In genomic region chr5:35717946-35718345, GRCm38 (mm10) we compare ENCODE assay signal across 8 mouse cellular contexts. TPM values are rescaled to one million over a fixed set of nuclear protein-coding genes. Genes with fewer than 3 reads are reported as not detected.
DNase-seq lines count a peak whose midpoint lies in the region; ATAC-seq and TF ChIP-seq lines count a peak whose summit lies in the region.

No protein-coding gene starts in this region.

- H3K4me1 ChIP-seq in midbrain, embryonic 14.5 days (ENCODE audit: control insufficient read depth, insufficient read depth, low read length) = no peaks in the 10 kb centered on the region
- no peaks in the 10 kb centered on the region for H3K4me1 ChIP-seq in midbrain, embryonic 15.5 days
- peaks cover 28% of the 10 kb centered on the region for H3K4me1 ChIP-seq in kidney, embryonic 15.5 days
- peaks cover 0 to 8% of the 10 kb centered on the region in 2 experiments; a peak in 2 of 4 replicates for H3K4me1 ChIP-seq in liver, embryonic 14.5 days (replicated peaks; ENCODE audit: control insufficient read depth in 2 of 2, insufficient read depth in 2 of 2, low read length in 1 of 2)
- H3K4me1 ChIP-seq in stomach, embryonic 14.5 days (ENCODE audit: control insufficient read depth, insufficient read depth, low read length) = 0 out of 2 replicates have a peak, but pooled peaks cover 7% of the 10 kb centered on the region
- H3K4me1 ChIP-seq in forebrain, embryonic 12.5 days = no peaks in the 10 kb centered on the region

- no peak overlapping the region for H3K4me3 ChIP-seq in midbrain, embryonic 14.5 days (replicated peaks; ENCODE audit: low read depth, low read length)
- H3K4me3 ChIP-seq in midbrain, embryonic 15.5 days = no peak overlapping the region
- H3K4me3 ChIP-seq in kidney, embryonic 15.5 days (replicated peaks) = no peak overlapping the region
- no peak overlapping the region for H3K4me3 ChIP-seq in liver, embryonic 14.5 days (ENCODE audit: insufficient read depth in 1 of 2, low read depth in 2 of 2, low read length in 2 of 2)
- H3K4me3 ChIP-seq in stomach, embryonic 14.5 days (ENCODE audit: low read depth, low read length) = no peak overlapping the region
- no peak overlapping the region for H3K4me3 ChIP-seq in forebrain, embryonic 12.5 days (replicated peaks)

- H3K9me3 ChIP-seq in midbrain, embryonic 14.5 days (ENCODE audit: control insufficient read depth, low read length) = no peaks in the 10 kb centered on the region
- no peaks in the 10 kb centered on the region for H3K9me3 ChIP-seq in midbrain, embryonic 15.5 days
- H3K9me3 ChIP-seq in kidney, embryonic 15.5 days (replicated peaks) = no peaks in the 10 kb centered on the region
- H3K9me3 ChIP-seq in liver, embryonic 14.5 days (ENCODE audit: control insufficient read depth, low read length) = no peaks in the 10 kb centered on the region
- H3K9me3 ChIP-seq in stomach, embryonic 14.5 days (ENCODE audit: control insufficient read depth, low read depth, low read length) = no peaks in the 10 kb centered on the region
- H3K9me3 ChIP-seq in forebrain, embryonic 12.5 days = no peaks in the 10 kb centered on the region

- 62% methylated on average over 4 of the region's 4 CpGs for WGBS in midbrain, embryonic 14.5 days
- WGBS in midbrain, embryonic 15.5 days = 61% methylated on average over 4 of the region's 4 CpGs
- WGBS in kidney, embryonic 15.5 days = 36% methylated on average over 4 of the region's 4 CpGs
- WGBS in liver, embryonic 14.5 days (ENCODE audit: insufficient replicate concordance) = 50% methylated on average over 4 of the region's 4 CpGs
- 31% methylated on average over 4 of the region's 4 CpGs for WGBS in stomach, embryonic 14.5 days
- WGBS in forebrain, embryonic 12.5 days = 67% methylated on average over 4 of the region's 4 CpGs

- no peak overlapping the region for H3K9ac ChIP-seq in midbrain, embryonic 14.5 days (replicated peaks; ENCODE audit: low read length)
- no peak overlapping the region for H3K9ac ChIP-seq in midbrain, embryonic 15.5 days
- H3K9ac ChIP-seq in kidney, embryonic 15.5 days = no peak overlapping the region
- no peak overlapping the region for H3K9ac ChIP-seq in liver, embryonic 14.5 days (replicated peaks)
- H3K9ac ChIP-seq in stomach, embryonic 14.5 days (replicated peaks; ENCODE audit: low read depth, low read length) = no peak overlapping the region
- no peak overlapping the region for H3K9ac ChIP-seq in forebrain, embryonic 12.5 days

- peak; percentile 39 for TF ChIP-seq CTCF in liver, embryonic 14.5 days (IDR thresholded peaks at IDR 0.05; ENCODE audit: low read depth)

- DNase-seq in midbrain, embryonic 14.5 days = peak; percentile 35
- DNase-seq in ZHBTc4 (ENCODE audit: low read depth, low spot score) = peak; percentile 99
- peak; percentile 16 to 33 for DNase-seq in cerebellum, postnatal 36 days
- no peak for DNase-seq in liver, embryonic 14.5 days (ENCODE audit: low read depth in 3 of 3, low spot score in 3 of 3)

- no peak overlapping the region for H3K27ac ChIP-seq in midbrain, embryonic 14.5 days (replicated peaks; ENCODE audit: low read depth, low read length)
- no peak overlapping the region for H3K27ac ChIP-seq in midbrain, embryonic 15.5 days
- peak overlapping the region; percentile 29; the same call in 1 of the 2 replicates for H3K27ac ChIP-seq in kidney, embryonic 15.5 days
- no peak overlapping the region for H3K27ac ChIP-seq in liver, embryonic 14.5 days
- H3K27ac ChIP-seq in stomach, embryonic 14.5 days (ENCODE audit: low read length) = no peak overlapping the region
- no peak overlapping the region for H3K27ac ChIP-seq in forebrain, embryonic 12.5 days

- TF ChIP-seq EP300 in liver, embryonic 14.5 days (IDR thresholded peaks at IDR 0.05; ENCODE audit: low read depth) = no peak

- H3K36me3 ChIP-seq in midbrain, embryonic 14.5 days (ENCODE audit: control insufficient read depth, insufficient read depth, low read length) = no peaks in the 10 kb centered on the region
- no peaks in the 10 kb centered on the region for H3K36me3 ChIP-seq in midbrain, embryonic 15.5 days (replicated peaks)
- H3K36me3 ChIP-seq in kidney, embryonic 15.5 days = peaks cover 8% of the 10 kb centered on the region
- H3K36me3 ChIP-seq in liver, embryonic 14.5 days (replicated peaks; ENCODE audit: control insufficient read depth, insufficient read depth, low read depth) = no peaks in the 10 kb centered on the region
- H3K36me3 ChIP-seq in stomach, embryonic 14.5 days (ENCODE audit: control insufficient read depth, insufficient read depth, low read length) = no peaks in the 10 kb centered on the region
- H3K36me3 ChIP-seq in forebrain, embryonic 12.5 days (replicated peaks) = no peaks in the 10 kb centered on the region

- no peak overlapping the region for H3K4me2 ChIP-seq in midbrain, embryonic 14.5 days (ENCODE audit: low read length)
- no peak overlapping the region for H3K4me2 ChIP-seq in midbrain, embryonic 15.5 days
- no peak overlapping the region for H3K4me2 ChIP-seq in kidney, embryonic 15.5 days
- H3K4me2 ChIP-seq in liver, embryonic 14.5 days (ENCODE audit: low read depth) = no peak overlapping the region
- no peak overlapping the region for H3K4me2 ChIP-seq in stomach, embryonic 14.5 days (replicated peaks; ENCODE audit: low read depth, low read length)
- H3K4me2 ChIP-seq in forebrain, embryonic 12.5 days = no peak overlapping the region

- no peaks in the 10 kb centered on the region for H3K27me3 ChIP-seq in midbrain, embryonic 14.5 days (ENCODE audit: control insufficient read depth, insufficient read depth, low read length)
- no peaks in the 10 kb centered on the region for H3K27me3 ChIP-seq in midbrain, embryonic 15.5 days (replicated peaks)
- H3K27me3 ChIP-seq in kidney, embryonic 15.5 days = no peaks in the 10 kb centered on the region
- H3K27me3 ChIP-seq in liver, embryonic 14.5 days (ENCODE audit: control insufficient read depth, insufficient read depth, low read length) = no peaks in the 10 kb centered on the region
- no peaks in the 10 kb centered on the region for H3K27me3 ChIP-seq in stomach, embryonic 14.5 days (ENCODE audit: control insufficient read depth, insufficient read depth, low read length)
- no peaks in the 10 kb centered on the region for H3K27me3 ChIP-seq in forebrain, embryonic 12.5 days

- ATAC-seq in midbrain, embryonic 14.5 days (ENCODE audit: low FRiP score, low TSS enrichment) = no peak
- no peak for ATAC-seq in midbrain, embryonic 15.5 days (replicated peaks)
- peak; percentile 64; the same call in 1 of the 2 replicates for ATAC-seq in kidney, embryonic 15.5 days (replicated peaks; ENCODE audit: low FRiP score)
- no peak for ATAC-seq in liver, embryonic 14.5 days (ENCODE audit: insufficient read depth)
- ATAC-seq in stomach, embryonic 14.5 days (ENCODE audit: insufficient number of reproducible peaks, insufficient read depth, low FRiP score, low read depth) = peak; percentile 12; the same call in 1 of the 2 replicates
- no peak for ATAC-seq in forebrain, embryonic 12.5 days (ENCODE audit: low FRiP score)

RNA-seq across cellular contexts. Expression of gene Sh3tc1, which starts 21.8 kb away (rescaled TPM):
- polyA plus RNA-seq in midbrain, embryonic 14.5 days (2014; fragmentation: Nextera tagmentation; extraction: Ambion mirVana) = 1.7 and 2.2 TPM in 2 replicates
- 2.5 and 3.5 TPM in 2 replicates for polyA plus RNA-seq in midbrain, embryonic 15.5 days (2015; fragmentation: Nextera tagmentation; extraction: Ambion mirVana)
- 16.6 and 20.4 TPM in 2 replicates for polyA plus RNA-seq in kidney, embryonic 15.5 days (2015; fragmentation: Nextera tagmentation; extraction: Ambion mirVana)
- polyA plus RNA-seq in liver, embryonic 14.5 days (2012; rRNA removed) = 0.93 and 0.98 TPM in 2 replicates
- polyA plus RNA-seq in liver, embryonic 14.5 days (2014; fragmentation: Nextera tagmentation; extraction: Ambion mirVana) = 1.5 and 1.8 TPM in 2 replicates
- polyA plus RNA-seq in stomach, embryonic 14.5 days (2014; fragmentation: Nextera tagmentation; extraction: Ambion mirVana) = 2.9 and 3.2 TPM in 2 replicates
- polyA plus RNA-seq in forebrain, embryonic 12.5 days (2016; fragmentation: Nextera tagmentation; extraction: Ambion mirVana) = 3.0 and 4.0 TPM in 2 replicates

RNA-seq across cellular contexts. Expression of gene Htra3, which starts 38.4 kb away (rescaled TPM):
- 11.2 and 11.4 TPM in 2 replicates for polyA plus RNA-seq in midbrain, embryonic 14.5 days (2014; fragmentation: Nextera tagmentation; extraction: Ambion mirVana)
- 14.9 and 15.2 TPM in 2 replicates for polyA plus RNA-seq in midbrain, embryonic 15.5 days (2015; fragmentation: Nextera tagmentation; extraction: Ambion mirVana)
- polyA plus RNA-seq in kidney, embryonic 15.5 days (2015; fragmentation: Nextera tagmentation; extraction: Ambion mirVana) = 16.1 and 16.4 TPM in 2 replicates
- polyA plus RNA-seq in liver, embryonic 14.5 days (2012; rRNA removed) = 0.46 and 0.80 TPM in 2 replicates
- polyA plus RNA-seq in liver, embryonic 14.5 days (2014; fragmentation: Nextera tagmentation; extraction: Ambion mirVana) = 0.99 and 1.5 TPM in 2 replicates
- 52.2 and 54.7 TPM in 2 replicates for polyA plus RNA-seq in stomach, embryonic 14.5 days (2014; fragmentation: Nextera tagmentation; extraction: Ambion mirVana)
- polyA plus RNA-seq in forebrain, embryonic 12.5 days (2016; fragmentation: Nextera tagmentation; extraction: Ambion mirVana) = 5.9 and 8.2 TPM in 2 replicates

RNA-seq across cellular contexts. Expression of gene Ablim2, which starts 39.7 kb away (rescaled TPM):
- 9.6 and 13.9 TPM in 2 replicates for polyA plus RNA-seq in midbrain, embryonic 14.5 days (2014; fragmentation: Nextera tagmentation; extraction: Ambion mirVana)
- 21.3 and 25.7 TPM in 2 replicates for polyA plus RNA-seq in midbrain, embryonic 15.5 days (2015; fragmentation: Nextera tagmentation; extraction: Ambion mirVana)
- polyA plus RNA-seq in kidney, embryonic 15.5 days (2015; fragmentation: Nextera tagmentation; extraction: Ambion mirVana) = 1.7 and 2.7 TPM in 2 replicates
- 0.10 and 0.16 TPM in 2 replicates for polyA plus RNA-seq in liver, embryonic 14.5 days (2012; rRNA removed)
- 0.13 TPM in 1 of 2 replicates, not detected in the other for polyA plus RNA-seq in liver, embryonic 14.5 days (2014; fragmentation: Nextera tagmentation; extraction: Ambion mirVana)
- polyA plus RNA-seq in stomach, embryonic 14.5 days (2014; fragmentation: Nextera tagmentation; extraction: Ambion mirVana) = 1.3 and 3.2 TPM in 2 replicates
- polyA plus RNA-seq in forebrain, embryonic 12.5 days (2016; fragmentation: Nextera tagmentation; extraction: Ambion mirVana) = 1.2 and 1.3 TPM in 2 replicates

Comparison
In these comparisons a context has a peak if more than half of its experiments do, and no peak if none do; other contexts are left out.
1. ATAC-seq: peak in kidney, embryonic 15.5 days (single experiment) and stomach, embryonic 14.5 days (single experiment); none in midbrain, embryonic 14.5 days (single experiment), midbrain, embryonic 15.5 days (single experiment), liver, embryonic 14.5 days (single experiment) and forebrain, embryonic 12.5 days (single experiment).
2. DNase-seq: peak in midbrain, embryonic 14.5 days (single experiment), ZHBTc4 (single experiment) and cerebellum, postnatal 36 days (2 of 2); none in liver, embryonic 14.5 days (0 of 3).